ENCODE assay signal across 15 mouse cellular contexts in the genomic region with DNA sequence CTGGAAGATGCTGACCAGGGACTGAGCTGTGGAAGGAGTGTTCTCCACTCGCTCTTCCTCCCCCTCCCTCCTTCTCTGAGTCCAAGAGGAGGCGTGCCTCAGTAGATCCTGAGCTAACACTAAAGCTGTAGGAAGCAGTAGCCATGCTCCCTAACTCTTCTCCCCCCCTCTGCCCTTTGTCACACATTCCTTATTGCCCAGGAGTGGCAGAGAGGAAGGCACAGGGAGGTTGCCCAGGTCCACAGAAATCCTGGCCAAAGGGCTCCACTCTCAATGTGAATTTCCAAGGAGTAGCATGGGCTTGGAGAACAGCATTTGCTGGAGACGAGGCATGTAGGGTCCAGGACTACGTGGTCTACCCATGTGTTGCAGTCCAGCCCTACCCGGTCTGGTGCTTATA.
A peak's percentile ranks its signal among the peaks of the same experiment; 100 is the strongest.
DNase-seq lines count a peak whose midpoint lies in the region; ATAC-seq and TF ChIP-seq lines count a peak whose summit lies in the region.
"Had no signal": no experiment of that assay in that cellular context is flagged by ENCODE, and none has a peak within 500 bp of the region (broad histone marks: within the 10 kb centered on the region; RNA-seq: fewer than 3 reads in every experiment).

No protein-coding gene starts in this region.

- no peaks in the 10 kb centered on the region for H3K27me3 ChIP-seq in heart, embryonic 10.5 days (ENCODE audit: insufficient read depth, poor library complexity, severe bottlenecking)
- H3K27me3 ChIP-seq in lung, embryonic 15.5 days: no peaks in the 10 kb centered on the region
- no peaks in the 10 kb centered on the region for H3K27me3 ChIP-seq in liver, embryonic 14.5 days (ENCODE audit: control insufficient read depth, insufficient read depth, low read length)
- H3K27me3 ChIP-seq in hindbrain, embryonic 16.5 days (replicated peaks; ENCODE audit: control insufficient read depth, insufficient read depth, low read length): no peaks in the 10 kb centered on the region
- H3K27me3 ChIP-seq: embryonic facial prominence, embryonic 13.5 days; forebrain, embryonic 12.5 days; limb, embryonic 15.5 days had no signal

- no peak overlapping the region for H3K9ac ChIP-seq in lung, embryonic 15.5 days
- H3K9ac ChIP-seq in liver, embryonic 14.5 days (replicated peaks): no peak overlapping the region
- no peak overlapping the region for H3K9ac ChIP-seq in hindbrain, embryonic 16.5 days (ENCODE audit: low read depth, low read length)
- H3K9ac ChIP-seq: embryonic facial prominence, embryonic 13.5 days; forebrain, embryonic 12.5 days; limb, embryonic 15.5 days had no signal

- H3K4me2 ChIP-seq in lung, embryonic 15.5 days: no peak overlapping the region
- H3K4me2 ChIP-seq in liver, embryonic 14.5 days (ENCODE audit: low read depth): no peak overlapping the region
- no peak overlapping the region for H3K4me2 ChIP-seq in hindbrain, embryonic 16.5 days (ENCODE audit: low read length)
- H3K4me2 ChIP-seq: embryonic facial prominence, embryonic 13.5 days; forebrain, embryonic 12.5 days; limb, embryonic 15.5 days had no signal

- intact Hi-C loops in heart, postnatal 36 days (cut with DNase I): loop anchor here (5.0 kb wide), 1 partner anchor 41 kb away; no protein-coding TSS in a partner anchor

- TF ChIP-seq POLR2A in bone marrow, adult 2 months (IDR thresholded peaks at IDR 0.05; ENCODE audit: borderline replicate concordance, control insufficient read depth, low read depth, low read length): no peak

- TF ChIP-seq EP300 in liver, embryonic 14.5 days (IDR thresholded peaks at IDR 0.05; ENCODE audit: low read depth): no peak

- 82% methylated on average over 5 of the region's 5 CpGs for WGBS in heart, embryonic 10.5 days
- 67% methylated on average over 5 of the region's 5 CpGs for WGBS in lung, embryonic 15.5 days
- WGBS in bone marrow, adult 2 months: 79% methylated on average over 5 of the region's 5 CpGs
- WGBS in liver, embryonic 14.5 days (ENCODE audit: insufficient replicate concordance): 66% methylated on average over 5 of the region's 5 CpGs
- WGBS in hindbrain, embryonic 16.5 days: 96% methylated on average over 5 of the region's 5 CpGs

- no peak for DNase-seq in heart, embryonic 10.5 days (ENCODE audit: low spot score)
- DNase-seq in heart, postnatal 36 days: no peak
- no peak for DNase-seq in lung, adult 18-20 months
- no peak for DNase-seq in liver, embryonic 14.5 days (ENCODE audit: low read depth in 3 of 3, low spot score in 3 of 3)
- no peak for DNase-seq in ovary, adult 18-20 months (ENCODE audit: low spot score)
- DNase-seq: cerebellum, postnatal 25 days; midbrain, embryonic 14.5 days; spleen, adult 18-20 months had no signal

- peak overlapping the region; percentile 72 for H3K27ac ChIP-seq in heart, embryonic 10.5 days
- peak overlapping the region; percentile 51 for H3K27ac ChIP-seq in lung, embryonic 15.5 days
- peak overlapping the region; percentile 43 for H3K27ac ChIP-seq in bone marrow, adult 2 months (ENCODE audit: control insufficient read depth, insufficient read depth, low read depth, low read length, poor library complexity)
- H3K27ac ChIP-seq in liver, embryonic 14.5 days: peak overlapping the region; percentile 33; the same call in 1 of the 2 replicates
- H3K27ac ChIP-seq in hindbrain, embryonic 16.5 days (ENCODE audit: low read depth, low read length): no peak overlapping the region
- H3K27ac ChIP-seq: embryonic facial prominence, embryonic 13.5 days; forebrain, embryonic 12.5 days; limb, embryonic 15.5 days had no signal

- H3K36me3 ChIP-seq in heart, embryonic 10.5 days: no peaks in the 10 kb centered on the region
- H3K36me3 ChIP-seq in lung, embryonic 15.5 days: 0 out of 2 replicates have a peak, but pooled peaks cover 3% of the 10 kb centered on the region
- H3K36me3 ChIP-seq in liver, embryonic 14.5 days (replicated peaks; ENCODE audit: control insufficient read depth, insufficient read depth, low read depth): no peaks in the 10 kb centered on the region; the same call in 1 of the 2 replicates
- no peaks in the 10 kb centered on the region for H3K36me3 ChIP-seq in hindbrain, embryonic 16.5 days (ENCODE audit: control insufficient read depth, insufficient read depth, low read length)
- H3K36me3 ChIP-seq: embryonic facial prominence, embryonic 13.5 days; forebrain, embryonic 12.5 days; limb, embryonic 15.5 days had no signal

- no peaks in the 10 kb centered on the region for H3K9me3 ChIP-seq in heart, embryonic 10.5 days
- no peaks in the 10 kb centered on the region for H3K9me3 ChIP-seq in lung, embryonic 15.5 days
- H3K9me3 ChIP-seq in liver, embryonic 14.5 days (ENCODE audit: control insufficient read depth, low read length): no peaks in the 10 kb centered on the region
- no peaks in the 10 kb centered on the region for H3K9me3 ChIP-seq in hindbrain, embryonic 16.5 days (ENCODE audit: control insufficient read depth, low read length)
- H3K9me3 ChIP-seq: embryonic facial prominence, embryonic 13.5 days; forebrain, embryonic 12.5 days; G1E; limb, embryonic 15.5 days had no signal

- ATAC-seq in lung, embryonic 15.5 days (ENCODE audit: borderline replicate concordance, extremely low read depth, low FRiP score, low TSS enrichment): peak; percentile 29; the same call in 1 of the 2 replicates
- ATAC-seq in liver, embryonic 14.5 days (ENCODE audit: insufficient read depth): no peak
- ATAC-seq in hindbrain, embryonic 16.5 days: no peak

- no peak for TF ChIP-seq CTCF in bone marrow, adult 2 months (IDR thresholded peaks at IDR 0.05; ENCODE audit: control insufficient read depth, insufficient read depth, low read length)
- no peak for TF ChIP-seq CTCF in liver, embryonic 14.5 days (IDR thresholded peaks at IDR 0.05; ENCODE audit: low read depth)

- H3K4me1 ChIP-seq in heart, embryonic 10.5 days: peaks cover 81% of the 10 kb centered on the region
- H3K4me1 ChIP-seq in lung, embryonic 15.5 days: peaks cover 56% of the 10 kb centered on the region
- peaks cover 18% of the 10 kb centered on the region for H3K4me1 ChIP-seq in bone marrow, adult 2 months (ENCODE audit: control insufficient read depth, insufficient read depth, low read length)
- peaks cover 67 to 83% of the 10 kb centered on the region in 2 experiments for H3K4me1 ChIP-seq in liver, embryonic 14.5 days (replicated peaks; ENCODE audit: control insufficient read depth in 2 of 2, insufficient read depth in 2 of 2, low read length in 1 of 2)
- no peaks in the 10 kb centered on the region for H3K4me1 ChIP-seq in hindbrain, embryonic 16.5 days (ENCODE audit: control insufficient read depth, insufficient read depth, low read depth, low read length)

- no peak overlapping the region for H3K4me3 ChIP-seq in heart, embryonic 10.5 days
- H3K4me3 ChIP-seq in lung, embryonic 15.5 days: no peak overlapping the region
- no peak overlapping the region for H3K4me3 ChIP-seq in bone marrow, adult 2 months (replicated peaks; ENCODE audit: control insufficient read depth, low read depth, low read length)
- H3K4me3 ChIP-seq in liver, embryonic 14.5 days (ENCODE audit: insufficient read depth in 1 of 2, low read depth in 2 of 2, low read length in 2 of 2): no peak overlapping the region
- H3K4me3 ChIP-seq in hindbrain, embryonic 16.5 days (ENCODE audit: low read length): no peak overlapping the region
- H3K4me3 ChIP-seq: embryonic facial prominence, embryonic 13.5 days; forebrain, embryonic 12.5 days; limb, embryonic 15.5 days had no signal
